Mouse (Mus musculus) induced T-regulatory cell, adult 2 months (primary cell): Measurements from ENCODE around the gene Pls3.
"Not testable (repeated sequence)": the region's sequence is repeated elsewhere in the genome, so short reads cannot be mapped to it uniquely, and the experiment has no call there.

Source experiments
- DNase-seq: peaks from one replicate; pipeline ENCODE4 v3.0.0-alpha.2; 2012; ENCODE audit warnings: low read depth

Pls3 gene

DNA sequence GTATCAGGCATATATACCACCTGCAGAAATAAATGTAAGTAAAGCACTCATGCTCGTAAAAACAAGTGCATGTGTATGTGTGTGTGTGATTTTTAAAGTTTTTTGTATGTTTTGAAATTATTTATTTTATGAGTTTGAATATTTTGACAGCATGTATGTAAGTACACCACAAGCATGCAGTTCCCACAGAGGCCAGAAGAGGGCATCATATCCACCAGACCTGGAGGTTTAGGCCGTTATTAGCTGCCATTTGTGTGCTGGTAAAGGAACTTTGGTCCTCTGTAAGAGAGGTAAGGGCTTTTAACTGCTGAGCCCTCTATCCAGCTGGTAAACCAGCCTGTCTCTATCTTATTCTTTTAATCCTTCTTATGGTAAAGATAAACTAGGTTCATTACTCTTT is 97.5 kb downstream of the Pls3 start:
- DNase-seq: peak; percentile 16

DNA sequence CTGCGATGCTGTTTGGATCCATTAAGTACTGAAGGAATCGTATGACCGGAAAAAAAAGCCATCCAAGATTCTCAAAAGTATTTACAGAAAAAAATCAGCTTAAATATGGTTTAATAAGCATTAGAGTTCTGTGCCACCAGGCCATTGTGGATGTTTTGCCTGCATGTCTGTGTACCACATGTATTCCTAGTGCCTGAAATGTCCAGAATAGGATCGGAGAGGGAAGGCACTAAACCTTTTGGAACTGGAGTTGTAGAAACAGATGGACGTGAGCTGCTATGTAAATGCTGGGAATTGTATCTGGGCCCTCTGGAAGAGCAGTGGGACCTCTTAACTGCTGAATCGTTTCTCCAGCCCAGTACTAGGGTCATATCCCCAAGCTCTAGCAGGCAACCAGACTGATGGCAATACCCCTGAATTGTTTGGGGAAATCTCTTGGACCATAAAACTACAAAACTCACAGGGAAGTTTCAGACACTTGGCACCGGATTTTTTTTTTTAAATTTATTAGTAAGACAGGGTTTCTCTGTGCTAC is 110.1 kb downstream of the Pls3 start:
- DNase-seq: no peak

DNA sequence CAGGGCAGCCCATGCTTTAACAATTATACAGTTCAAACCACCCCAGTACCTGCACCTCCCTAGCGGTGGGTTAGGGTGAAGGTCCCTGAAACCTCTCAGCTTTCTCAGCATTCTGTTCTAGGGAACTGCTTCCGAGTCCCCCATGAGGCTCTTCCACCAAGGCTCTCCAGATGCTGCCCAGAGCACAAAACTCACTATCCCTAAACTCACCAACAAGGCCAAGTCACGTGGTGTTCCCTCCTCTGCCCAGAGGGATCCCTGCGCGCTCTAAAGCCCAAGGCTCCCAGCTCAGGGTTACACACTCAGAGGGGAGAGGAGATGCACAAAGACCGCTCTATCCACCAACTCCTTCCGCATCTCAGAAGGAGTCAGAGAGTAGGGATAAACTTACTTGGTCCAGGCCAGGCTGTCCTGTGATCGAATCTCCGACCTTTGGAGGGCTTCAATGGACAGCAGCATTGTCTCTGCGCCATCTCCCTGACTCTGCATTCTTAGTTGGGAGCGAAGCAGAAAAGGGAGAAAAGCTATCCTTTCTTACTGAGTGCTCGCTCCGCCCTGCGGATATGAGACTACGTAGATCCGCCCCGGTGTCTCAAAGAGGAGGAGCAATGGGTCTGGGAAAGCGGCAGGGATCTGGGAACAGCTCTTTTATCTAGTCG is 110.7 kb downstream of the Pls3 start:
- peak; percentile 56 for DNase-seq

DNA sequence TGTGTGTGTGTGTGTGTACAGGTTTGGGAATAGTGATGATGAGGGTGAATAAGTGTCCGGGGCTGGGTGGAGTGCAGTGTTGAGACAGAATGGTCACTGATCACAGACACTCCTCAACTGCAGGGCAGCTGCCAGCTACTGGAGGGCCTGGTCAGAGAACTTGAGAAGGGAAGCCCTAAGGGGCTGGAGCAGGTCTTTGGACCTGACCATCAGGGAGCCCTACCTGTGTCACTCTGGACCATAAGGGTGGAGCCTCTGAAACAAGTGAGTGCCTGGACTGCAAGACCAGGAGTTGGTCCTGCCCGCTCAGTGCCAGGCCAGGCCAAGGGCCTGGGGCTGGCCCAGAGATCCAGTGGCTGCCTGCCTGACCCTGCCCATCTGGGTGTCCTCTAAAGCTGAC is 115.5 kb downstream of the Pls3 start:
- not testable (repeated sequence) for DNase-seq

DNA sequence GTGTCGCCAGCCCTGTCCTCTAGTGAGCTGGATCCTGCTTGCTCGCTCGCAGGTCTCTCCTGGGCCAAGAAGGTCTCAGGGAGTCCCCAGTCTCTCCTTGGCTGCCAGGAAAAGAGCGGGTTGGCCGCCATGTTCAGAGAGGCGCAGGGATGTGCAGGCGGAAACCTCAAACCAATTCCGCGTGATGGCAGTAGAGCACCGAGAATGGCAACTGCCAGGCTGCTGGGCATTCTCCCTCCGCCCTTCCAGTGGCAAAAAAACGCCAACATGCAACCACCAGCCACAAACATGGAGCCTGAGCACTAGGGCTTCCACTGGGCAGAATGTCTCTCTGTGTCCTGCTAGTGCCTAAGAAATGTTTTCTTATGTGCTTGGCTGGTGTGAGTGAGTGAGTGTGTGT is 115.9 kb downstream of the Pls3 start:
- DNase-seq: not testable (repeated sequence)

DNA sequence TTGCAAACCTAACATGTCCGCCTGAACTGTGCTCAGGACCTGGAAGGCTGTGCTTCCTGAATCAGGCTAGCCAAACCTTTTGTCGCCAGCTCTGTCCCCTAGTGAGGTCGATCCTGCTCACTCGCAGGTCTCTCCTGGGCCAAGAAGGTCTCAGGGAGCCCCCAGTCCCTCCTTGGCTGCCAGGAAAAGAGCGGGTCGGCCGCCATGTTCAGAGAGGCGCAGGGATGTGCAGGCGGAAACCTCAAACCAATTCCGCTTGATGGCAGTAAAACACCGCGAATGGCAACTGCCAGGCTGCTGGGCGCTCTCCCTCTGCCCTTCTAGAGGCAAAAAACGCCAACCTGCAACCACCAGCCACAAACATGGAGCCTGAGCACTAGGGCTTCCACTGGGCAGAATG is 117.0 kb downstream of the Pls3 start:
- DNase-seq: not testable (repeated sequence)

DNA sequence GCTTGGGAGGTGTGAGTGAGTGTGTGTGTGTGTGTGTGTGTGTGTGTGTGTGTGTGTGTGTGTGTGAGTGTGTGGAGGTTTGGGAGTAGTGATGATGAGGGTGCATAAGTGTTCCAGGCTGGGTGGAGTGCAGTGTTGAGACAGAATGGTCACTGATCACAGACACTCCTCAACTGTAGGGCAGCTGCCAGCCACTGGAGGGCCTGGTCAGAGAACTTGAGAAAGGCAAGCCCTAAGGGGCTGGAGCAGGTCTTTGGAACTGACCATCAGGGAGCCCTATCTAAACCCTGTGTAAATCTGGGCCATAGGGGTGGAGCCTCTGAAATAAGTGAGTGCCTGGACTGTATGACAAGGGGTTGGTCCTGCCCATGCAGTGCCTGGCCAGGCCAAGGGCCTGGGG is 120.5 kb downstream of the Pls3 start:
- not testable (repeated sequence) for DNase-seq

DNA sequence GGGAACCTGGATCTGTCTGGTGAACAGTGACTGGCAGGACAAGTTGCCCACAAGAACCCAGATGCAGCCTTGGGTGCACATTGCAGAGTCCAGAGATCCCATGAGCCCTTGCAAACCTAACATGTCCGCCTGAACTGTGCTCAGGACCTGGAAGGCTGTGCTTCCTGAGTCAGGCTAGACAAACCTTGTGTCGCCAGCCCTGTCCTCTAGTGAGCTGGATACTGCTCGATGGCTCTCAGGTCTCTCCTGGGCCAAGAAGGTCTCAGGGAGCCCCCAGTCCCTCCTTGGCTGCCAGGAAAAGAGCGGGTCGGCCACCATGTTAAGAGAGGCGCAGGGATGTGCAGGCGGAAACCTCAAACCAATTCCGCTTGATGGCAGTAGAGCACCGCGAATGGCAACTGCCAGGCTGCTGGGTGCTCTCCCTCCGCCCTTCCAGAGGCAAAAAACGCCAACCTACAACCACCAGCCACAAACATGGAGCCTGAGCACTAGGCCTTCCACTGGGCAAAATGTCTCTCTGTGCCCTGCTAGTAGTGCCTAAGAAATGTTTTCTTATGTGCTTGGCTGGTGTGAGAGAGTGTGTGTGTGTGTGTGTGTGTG is 124.8 kb downstream of the Pls3 start:
- DNase-seq: not testable (repeated sequence)

DNA sequence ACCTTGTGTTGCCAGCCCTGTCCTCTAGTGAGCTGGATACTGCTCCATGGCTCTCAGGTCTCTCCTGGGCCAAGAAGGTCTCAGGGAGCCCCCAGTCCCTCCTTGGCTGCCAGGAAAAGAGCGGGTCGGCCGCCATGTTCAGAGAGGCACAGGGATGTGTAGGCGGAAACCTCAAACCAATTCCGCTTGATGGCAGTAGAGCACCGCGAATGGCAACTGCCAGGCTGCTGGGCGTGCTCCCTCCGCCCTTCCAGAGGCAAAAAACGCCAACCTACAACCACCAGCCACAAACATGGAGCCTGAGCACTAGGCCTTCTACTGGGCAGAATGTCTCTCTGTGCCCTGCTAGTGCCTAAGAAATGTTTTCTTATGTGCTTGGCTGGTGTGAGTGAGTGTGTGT is 125.7 kb downstream of the Pls3 start:
- not testable (repeated sequence) for DNase-seq

DNA sequence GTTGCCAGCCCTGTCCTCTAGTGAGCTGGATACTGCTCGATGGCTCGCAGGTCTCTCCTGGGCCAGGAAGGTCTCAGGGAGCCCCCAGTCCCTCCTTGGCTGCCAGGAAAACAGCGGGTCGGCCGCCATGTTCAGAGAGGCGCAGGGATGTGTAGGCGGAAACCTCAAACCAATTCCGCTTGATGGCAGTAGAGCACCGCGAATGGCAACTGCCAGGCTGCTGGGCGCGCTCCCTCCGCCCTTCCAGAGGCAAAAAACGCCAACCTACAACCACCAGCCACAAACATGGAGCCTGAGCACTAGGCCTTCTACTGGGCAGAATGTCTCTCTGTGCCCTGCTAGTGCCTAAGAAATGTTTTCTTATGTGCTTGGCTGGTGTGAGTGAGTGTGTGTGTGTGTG is 130.5 kb downstream of the Pls3 start:
- DNase-seq: not testable (repeated sequence)

DNA sequence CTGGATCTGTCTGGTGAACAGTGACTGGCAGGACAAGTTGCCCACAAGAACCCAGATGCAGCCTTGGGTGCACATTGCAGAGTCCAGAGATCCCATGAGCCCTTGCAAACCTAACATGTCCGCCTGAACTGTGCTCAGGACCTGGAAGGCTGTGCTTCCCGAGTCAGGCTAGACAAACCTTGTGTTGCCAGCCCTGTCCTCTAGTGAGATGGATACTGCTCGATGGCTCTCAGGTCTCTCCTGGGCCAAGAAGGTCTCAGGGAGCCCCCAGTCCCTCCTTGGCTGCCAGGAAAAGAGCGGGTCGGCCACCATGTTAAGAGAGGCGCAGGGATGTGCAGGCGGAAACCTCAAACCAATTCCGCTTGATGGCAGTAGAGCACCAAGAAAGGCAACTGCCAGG is 135.5 kb downstream of the Pls3 start:
- not testable (repeated sequence) for DNase-seq
